8 mouse cellular contexts compared by ENCODE assay signal in genomic region chr19:57696781-57697180, GRCm38 (mm10).
A peak's percentile ranks its signal among the peaks of the same experiment; 100 is the strongest.
DNase-seq lines count a peak whose midpoint lies in the region; ATAC-seq and TF ChIP-seq lines count a peak whose summit lies in the region.
"Not testable (repeated sequence)": the region's sequence is repeated elsewhere in the genome, so short reads cannot be mapped to it uniquely, and the experiment has no call there.

No protein-coding gene starts in this region.

- H3K4me1 ChIP-seq in MEL (ENCODE audit: control insufficient read depth in 1 of 2, insufficient read depth in 2 of 2, low read length in 2 of 2); heart, embryonic 13.5 days; heart, postnatal 0 days (ENCODE audit: control insufficient read depth, insufficient read depth): not testable (repeated sequence)

- not testable (repeated sequence) for H3K4me3 ChIP-seq in MEL (ENCODE audit: control insufficient read depth in 1 of 2, insufficient read depth in 1 of 2, low read depth in 2 of 2, low read length in 2 of 2); heart, embryonic 13.5 days; heart, postnatal 0 days (ENCODE audit: low read depth, low read length); left cerebral cortex, adult 2 months

- TF ChIP-seq CTCF in MEL (IDR thresholded peaks at IDR 0.05 in 2 of 3, conservative IDR thresholded peaks at IDR 0.05 in 1 of 3; ENCODE audit: control insufficient read depth in 1 of 3, insufficient read depth in 1 of 3, low read depth in 2 of 3, low read length in 3 of 3, poor library complexity in 1 of 3, severe bottlenecking in 1 of 3); heart, postnatal 0 days (IDR thresholded peaks at IDR 0.05; ENCODE audit: low read depth); left cerebral cortex, adult 2 months (IDR thresholded peaks at IDR 0.05): not testable (repeated sequence)

- not testable (repeated sequence) for TF ChIP-seq RAD21 in MEL (IDR thresholded peaks at IDR 0.05; ENCODE audit: low read depth, low read length)

- H3K9me3 ChIP-seq in MEL (replicated peaks; ENCODE audit: insufficient read depth, low read length); heart, embryonic 13.5 days; heart, postnatal 0 days (replicated peaks; ENCODE audit: control insufficient read depth, low read length): not testable (repeated sequence)

- not testable (repeated sequence) for H3K36me3 ChIP-seq in MEL (ENCODE audit: control insufficient read depth in 1 of 2, insufficient read depth in 2 of 2, low read length in 2 of 2)
- peaks cover 26% of the 10 kb centered on the region for H3K36me3 ChIP-seq in heart, embryonic 13.5 days
- H3K36me3 ChIP-seq in heart, postnatal 0 days (replicated peaks; ENCODE audit: control insufficient read depth, insufficient read depth, low read length), result peaks cover 16% of the 10 kb centered on the region

- peak; percentile 23 for DNase-seq in MEL (ENCODE audit: low read depth, low spot score)
- DNase-seq in brain, adult 2 months (ENCODE audit: low read depth, low spot score), result peak; percentile 64
- peak; percentile 87 for DNase-seq in heart, adult 11 months
- DNase-seq in heart, postnatal 0 days (ENCODE audit: low spot score); left cerebral cortex, adult 2 months (ENCODE audit: extremely low spot score in 1 of 2, low spot score in 2 of 2): not testable (repeated sequence)
- peak; percentile 23 for DNase-seq in right cerebral cortex, adult 18-20 months
- peak; percentile 56 for DNase-seq in testis, postnatal 14 days (ENCODE audit: low spot score)

- not testable (repeated sequence) for H3K79me2 ChIP-seq in MEL (ENCODE audit: control insufficient read depth, insufficient read depth, low read length, poor library complexity)

- TF ChIP-seq POLR2A in MEL (IDR thresholded peaks at IDR 0.05; ENCODE audit: control insufficient read depth in 1 of 2, insufficient read depth in 1 of 2, low read depth in 1 of 2, low read length in 2 of 2, poor library complexity in 1 of 2), result not testable (repeated sequence)

- ATAC-seq in heart, embryonic 13.5 days (ENCODE audit: extremely low read depth, insufficient number of reproducible peaks, low FRiP score, low TSS enrichment), result not testable (repeated sequence)
- ATAC-seq in heart, postnatal 0 days (ENCODE audit: insufficient read depth, low read depth), result peak; percentile 44; the same call in 1 of the 2 replicates

- not testable (repeated sequence) for H3K9ac ChIP-seq in MEL (ENCODE audit: control insufficient read depth, low read depth, low read length, poor library complexity, severe bottlenecking); heart, embryonic 13.5 days; heart, postnatal 0 days (replicated peaks; ENCODE audit: low read depth, low read length)

- intact Hi-C loops in left cerebral cortex, adult 2 months (cut with DNase I), result not testable (repeated sequence)

- not testable (repeated sequence) for H3K27me3 ChIP-seq in MEL (ENCODE audit: control insufficient read depth in 1 of 2, insufficient read depth in 2 of 2, low read length in 2 of 2); heart, embryonic 13.5 days (replicated peaks); heart, postnatal 0 days (ENCODE audit: control insufficient read depth, insufficient read depth, low read length)

- not testable (repeated sequence) for H3K4me2 ChIP-seq in heart, embryonic 13.5 days; heart, postnatal 0 days (ENCODE audit: low read depth, low read length)

- 66% methylated on average over 5 of the region's 5 CpGs for WGBS in heart, embryonic 13.5 days
- WGBS in heart, postnatal 0 days, result 56% methylated on average over 5 of the region's 5 CpGs

- H3K27ac ChIP-seq in MEL (ENCODE audit: control insufficient read depth, low read depth, low read length), result not testable (repeated sequence)
- H3K27ac ChIP-seq in heart, embryonic 13.5 days (replicated peaks), result peak overlapping the region; percentile 62; the same call in 1 of the 2 replicates
- H3K27ac ChIP-seq in heart, postnatal 0 days (ENCODE audit: low read depth), result peak overlapping the region; percentile 34; the same call in 1 of the 2 replicates
- peak overlapping the region; percentile 70; the same call in 1 of the 2 replicates for H3K27ac ChIP-seq in left cerebral cortex, adult 2 months

- not testable (repeated sequence) for TF ChIP-seq EP300 in MEL (IDR thresholded peaks at IDR 0.05; ENCODE audit: low read depth in 1 of 2, low read length in 2 of 2); heart, postnatal 0 days (IDR thresholded peaks at IDR 0.05; ENCODE audit: low read depth)
